Mouse (Mus musculus) testis, adult 2 months (tissue): ENCODE results near the gene Higd2a.

Experiments used
- CTCF ChIP-seq: fragments of 200-500 bp; IDR thresholded peaks from 2 replicates; pipeline ENCODE4 v1.5.1; 2012; ENCODE audit warnings: low read depth, mild to moderate bottlenecking, inconsistent platforms, low read length, moderate library complexity; ENCODE audit not compliant: control insufficient read depth, insufficient read depth, insufficient replicate concordance
- POLR2A ChIP-seq: fragments of 200-500 bp; IDR thresholded peaks from 2 replicates; pipeline ENCODE4 v1.6.1; 2012; ENCODE audit warnings: low read depth, mild to moderate bottlenecking, inconsistent platforms, low read length, moderate library complexity; ENCODE audit not compliant: control insufficient read depth

GRCm38 (mm10) chr13:54574854-54575481, 15.0 kb upstream of the Higd2a start, which contains the start of gene Arl10:
- TF ChIP-seq CTCF (no peak), POLR2A (no peak; the same call in 1 of the 2 replicates)
